Mouse (Mus musculus): ENCODE results near the gene Rrp1. TPM values are rescaled to one million over a fixed set of nuclear protein-coding genes. Genes with fewer than 3 reads are reported as not detected.

The Rrp1 gene
- polyA plus RNA-seq, 1 experiment from 2014 or later, result 328 TPM

DNA sequence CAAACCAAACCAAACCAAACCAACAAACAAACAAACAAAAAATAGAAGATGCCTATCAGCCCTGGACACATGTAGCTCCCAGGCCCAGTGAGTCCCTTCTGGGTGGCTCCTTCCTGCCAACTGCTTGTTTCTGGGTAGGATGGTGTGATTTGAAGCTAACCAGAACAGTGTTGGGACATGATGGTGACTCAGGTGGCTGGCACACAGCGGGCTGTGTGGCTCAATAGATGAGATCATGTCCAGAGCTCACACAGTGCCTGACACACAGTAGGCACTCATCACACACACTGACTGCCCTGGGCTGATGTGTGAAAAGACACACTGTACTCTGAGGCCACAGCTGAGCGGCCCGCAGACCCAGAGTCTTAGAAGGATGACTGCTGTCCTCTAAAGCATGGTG, 33.4 kb upstream of the Rrp1 start:
- H3K27ac ChIP-seq (ENCODE audit: low read length), result no peak overlapping the region
- H3K36me3 ChIP-seq (ENCODE audit: insufficient read depth, low read length), result peaks cover 43% of the 10 kb centered on the region
- ATAC-seq (ENCODE audit: low FRiP score, low TSS enrichment), result no peak
- H3K9ac ChIP-seq (replicated peaks; ENCODE audit: low read length), result no peak overlapping the region
- H3K4me2 ChIP-seq (replicated peaks; ENCODE audit: low read depth, low read length), result no peak overlapping the region
- H3K27me3 ChIP-seq (ENCODE audit: insufficient read depth, low read length), result no peaks in the 10 kb centered on the region
- no peaks in the 10 kb centered on the region for H3K4me1 ChIP-seq (ENCODE audit: insufficient read depth, low read length)
- WGBS, result 95% methylated on average over 3 of the region's 3 CpGs
- no peak overlapping the region for H3K4me3 ChIP-seq (ENCODE audit: low read length)
- H3K9me3 ChIP-seq (ENCODE audit: low read length), result no peaks in the 10 kb centered on the region

DNA sequence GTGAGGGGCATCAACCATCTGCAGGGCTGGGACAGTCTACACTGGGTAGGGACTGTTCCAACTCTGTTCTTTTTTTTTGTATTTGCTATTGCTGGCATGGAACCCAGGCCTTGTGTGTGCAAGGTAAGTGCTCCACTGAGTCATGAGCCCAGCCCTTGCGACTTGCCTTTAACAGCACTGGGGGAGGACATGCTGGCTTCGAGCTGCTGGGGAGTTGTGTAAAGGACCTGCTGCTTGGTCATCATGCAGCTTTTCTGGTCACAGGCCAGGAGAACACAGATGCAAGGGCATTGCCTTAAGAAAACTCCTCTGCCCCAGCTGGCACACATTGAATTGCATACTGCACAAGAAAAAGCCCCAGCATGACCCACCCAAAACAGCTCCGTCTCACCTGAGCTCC, 29.4 kb upstream of the Rrp1 start:
- Histone ChIP-seq H3K36me3 (ENCODE audit: insufficient read depth, low read length) (peaks cover 26% of the 10 kb centered on the region), H3K27ac (ENCODE audit: low read length) (no peak overlapping the region), H3K27me3 (ENCODE audit: insufficient read depth, low read length) (no peaks in the 10 kb centered on the region), H3K4me3 (ENCODE audit: low read length) (no peak overlapping the region), H3K9me3 (ENCODE audit: low read length) (no peaks in the 10 kb centered on the region), H3K9ac (replicated peaks; ENCODE audit: low read length) (no peak overlapping the region), H3K4me2 (replicated peaks; ENCODE audit: low read depth, low read length) (no peak overlapping the region), H3K4me1 (ENCODE audit: insufficient read depth, low read length) (no peaks in the 10 kb centered on the region)
- 95% methylated on average over 3 of the region's 3 CpGs for WGBS
- ATAC-seq (ENCODE audit: low FRiP score, low TSS enrichment), result no peak

DNA sequence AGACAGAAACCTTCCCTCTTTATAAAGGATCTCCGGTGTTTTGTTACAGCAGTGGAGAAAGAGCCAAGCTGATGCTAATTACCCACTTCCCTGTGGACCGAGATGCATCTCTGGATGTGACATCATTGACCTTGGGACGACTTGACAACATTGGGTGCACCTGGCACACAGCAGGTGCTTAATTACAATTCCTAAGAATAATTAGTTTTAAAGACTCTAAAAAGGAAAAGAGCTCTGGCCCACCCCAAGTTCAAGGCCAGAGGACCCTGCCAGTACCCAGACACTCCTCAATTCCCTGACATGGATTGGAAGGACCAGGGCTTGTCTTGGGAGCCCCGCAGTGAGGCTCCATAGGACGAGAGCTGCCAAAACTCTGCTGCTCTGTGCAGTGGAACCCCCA, 28.8 kb upstream of the Rrp1 start:
- WGBS, result 84% methylated on average over 5 of the region's 5 CpGs
- peaks cover 24% of the 10 kb centered on the region for H3K36me3 ChIP-seq (ENCODE audit: insufficient read depth, low read length)
- no peak for ATAC-seq (ENCODE audit: low FRiP score, low TSS enrichment)

DNA sequence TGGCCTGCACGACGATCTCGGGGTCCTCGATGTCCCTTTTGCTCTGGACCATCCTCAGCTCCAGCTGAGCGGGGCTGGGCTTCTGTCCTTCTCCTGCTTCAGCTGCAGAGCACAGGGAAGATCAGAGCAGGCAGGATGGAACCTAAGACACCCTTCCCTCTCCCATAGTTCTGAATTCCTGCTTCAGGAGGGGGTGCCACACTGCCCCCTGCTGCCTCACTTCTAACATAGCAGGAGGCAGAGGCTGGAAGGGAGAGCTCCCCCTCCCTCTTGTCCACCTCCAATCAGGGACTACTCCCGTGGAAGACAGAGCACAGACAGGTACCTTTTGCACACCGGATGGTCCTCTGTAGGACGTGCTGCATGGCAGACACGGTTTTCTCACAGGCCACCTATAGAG, 28.0 kb upstream of the Rrp1 start:
- 69% methylated on average over 9 of the region's 9 CpGs for WGBS

More for the DNA sequence above, 28.8 kb upstream of the Rrp1 start:
- Histone ChIP-seq H3K27ac (ENCODE audit: low read length) (no peak overlapping the region), H3K4me2 (replicated peaks; ENCODE audit: low read depth, low read length) (no peak overlapping the region), H3K9ac (replicated peaks; ENCODE audit: low read length) (no peak overlapping the region), H3K4me3 (ENCODE audit: low read length) (no peak overlapping the region), H3K9me3 (ENCODE audit: low read length) (no peaks in the 10 kb centered on the region), H3K4me1 (ENCODE audit: insufficient read depth, low read length) (no peaks in the 10 kb centered on the region), H3K27me3 (ENCODE audit: insufficient read depth, low read length) (no peaks in the 10 kb centered on the region)

DNA sequence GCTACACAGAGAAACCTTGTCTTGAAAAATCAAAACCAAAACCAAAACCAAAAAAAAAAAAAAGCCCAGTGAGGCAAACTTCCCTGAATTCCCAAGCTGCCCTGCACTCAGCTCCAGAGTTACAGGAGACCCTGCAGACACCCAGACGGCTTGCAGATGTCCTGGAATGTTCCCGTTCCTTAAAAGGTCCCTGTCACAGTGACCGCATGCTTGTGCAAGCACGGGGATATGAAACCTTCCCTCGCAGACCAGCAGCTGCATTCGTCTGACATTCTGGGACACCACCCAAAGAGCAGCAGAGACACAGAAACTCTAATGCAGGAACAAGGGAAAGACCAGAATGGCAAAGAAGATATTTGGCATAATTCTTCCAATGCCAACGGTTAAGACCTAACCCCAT, 27.1 kb upstream of the Rrp1 start:
- Histone ChIP-seq H3K4me3 (ENCODE audit: low read length) (no peak overlapping the region), H3K4me1 (ENCODE audit: insufficient read depth, low read length) (no peaks in the 10 kb centered on the region), H3K27ac (ENCODE audit: low read length) (no peak overlapping the region), H3K4me2 (replicated peaks; ENCODE audit: low read depth, low read length) (no peak overlapping the region), H3K9ac (replicated peaks; ENCODE audit: low read length) (no peak overlapping the region), H3K36me3 (ENCODE audit: insufficient read depth, low read length) (peaks cover 20% of the 10 kb centered on the region), H3K27me3 (ENCODE audit: insufficient read depth, low read length) (no peaks in the 10 kb centered on the region), H3K9me3 (ENCODE audit: low read length) (no peaks in the 10 kb centered on the region)
- WGBS, result 85% methylated on average over 7 of the region's 7 CpGs
- ATAC-seq (ENCODE audit: low FRiP score, low TSS enrichment), result no peak

More for the DNA sequence above, 28.0 kb upstream of the Rrp1 start:
- H3K27me3 ChIP-seq (ENCODE audit: insufficient read depth, low read length), result no peaks in the 10 kb centered on the region
- ATAC-seq (ENCODE audit: low FRiP score, low TSS enrichment), result peak; percentile 43
- H3K27ac ChIP-seq (ENCODE audit: low read length), result no peak overlapping the region
- H3K4me1 ChIP-seq (ENCODE audit: insufficient read depth, low read length), result no peaks in the 10 kb centered on the region
- H3K9me3 ChIP-seq (ENCODE audit: low read length), result no peaks in the 10 kb centered on the region
- H3K9ac ChIP-seq (replicated peaks; ENCODE audit: low read length), result no peak overlapping the region
- peaks cover 20% of the 10 kb centered on the region for H3K36me3 ChIP-seq (ENCODE audit: insufficient read depth, low read length)
- no peak overlapping the region for H3K4me3 ChIP-seq (ENCODE audit: low read length)
- no peak overlapping the region for H3K4me2 ChIP-seq (replicated peaks; ENCODE audit: low read depth, low read length)

DNA sequence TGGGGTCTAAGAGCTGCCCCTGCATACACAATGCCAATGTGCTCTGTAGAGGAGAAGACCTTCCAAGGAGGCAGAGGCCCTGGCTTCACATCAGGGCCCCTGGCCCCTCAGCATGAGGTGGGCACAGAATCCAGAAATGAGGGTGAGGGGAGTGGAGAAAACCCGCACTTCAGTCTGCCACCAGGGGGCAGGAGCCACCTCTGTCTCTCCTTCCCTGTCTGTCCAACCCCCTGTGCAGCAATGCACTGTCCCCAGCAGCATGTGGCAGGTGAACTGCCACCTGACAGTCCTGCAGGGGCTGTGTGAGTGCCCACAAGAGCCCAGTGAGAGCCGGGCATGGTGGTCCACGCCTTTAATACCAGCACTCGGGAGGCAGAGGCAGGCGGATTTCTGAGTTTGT, 26.7 kb upstream of the Rrp1 start:
- no peak for ATAC-seq (ENCODE audit: low FRiP score, low TSS enrichment)
- H3K4me3 ChIP-seq (ENCODE audit: low read length), result no peak overlapping the region
- H3K9ac ChIP-seq (replicated peaks; ENCODE audit: low read length), result no peak overlapping the region
- H3K4me2 ChIP-seq (replicated peaks; ENCODE audit: low read depth, low read length), result no peak overlapping the region
- H3K27me3 ChIP-seq (ENCODE audit: insufficient read depth, low read length), result no peaks in the 10 kb centered on the region
- no peaks in the 10 kb centered on the region for H3K9me3 ChIP-seq (ENCODE audit: low read length)
- WGBS, result 71% methylated on average over 5 of the region's 5 CpGs
- peaks cover 20% of the 10 kb centered on the region for H3K36me3 ChIP-seq (ENCODE audit: insufficient read depth, low read length)
- no peaks in the 10 kb centered on the region for H3K4me1 ChIP-seq (ENCODE audit: insufficient read depth, low read length)
- no peak overlapping the region for H3K27ac ChIP-seq (ENCODE audit: low read length)

DNA sequence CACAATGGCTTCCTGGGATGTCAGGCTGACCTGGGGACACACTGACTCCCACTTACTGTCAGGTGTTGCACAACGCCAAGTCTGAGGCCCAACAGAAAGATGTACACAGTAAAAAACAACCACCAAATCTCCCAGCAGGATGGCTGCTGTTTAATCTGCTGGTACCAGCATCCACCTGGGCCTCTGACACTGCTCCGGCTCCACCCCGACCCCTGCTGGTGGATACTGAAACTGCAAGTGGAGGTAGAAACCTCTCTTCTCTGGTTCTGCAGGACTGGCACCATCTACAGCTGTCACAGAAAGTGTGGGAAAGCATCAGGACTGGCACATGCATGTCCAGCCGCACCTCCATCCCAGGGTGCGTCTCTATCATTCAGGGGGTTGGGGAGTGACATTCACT, 25.3 kb upstream of the Rrp1 start:
- Histone ChIP-seq H3K27ac (ENCODE audit: low read length) (no peak overlapping the region), H3K9ac (replicated peaks; ENCODE audit: low read length) (no peak overlapping the region), H3K9me3 (ENCODE audit: low read length) (no peaks in the 10 kb centered on the region), H3K36me3 (ENCODE audit: insufficient read depth, low read length) (peaks cover 10% of the 10 kb centered on the region), H3K4me3 (ENCODE audit: low read length) (no peak overlapping the region), H3K4me2 (replicated peaks; ENCODE audit: low read depth, low read length) (no peak overlapping the region), H3K4me1 (ENCODE audit: insufficient read depth, low read length) (no peaks in the 10 kb centered on the region), H3K27me3 (ENCODE audit: insufficient read depth, low read length) (no peaks in the 10 kb centered on the region)
- 16% methylated on average over 5 of the region's 5 CpGs for WGBS
- ATAC-seq (ENCODE audit: low FRiP score, low TSS enrichment), result no peak; the same call in 1 of the 2 replicates

DNA sequence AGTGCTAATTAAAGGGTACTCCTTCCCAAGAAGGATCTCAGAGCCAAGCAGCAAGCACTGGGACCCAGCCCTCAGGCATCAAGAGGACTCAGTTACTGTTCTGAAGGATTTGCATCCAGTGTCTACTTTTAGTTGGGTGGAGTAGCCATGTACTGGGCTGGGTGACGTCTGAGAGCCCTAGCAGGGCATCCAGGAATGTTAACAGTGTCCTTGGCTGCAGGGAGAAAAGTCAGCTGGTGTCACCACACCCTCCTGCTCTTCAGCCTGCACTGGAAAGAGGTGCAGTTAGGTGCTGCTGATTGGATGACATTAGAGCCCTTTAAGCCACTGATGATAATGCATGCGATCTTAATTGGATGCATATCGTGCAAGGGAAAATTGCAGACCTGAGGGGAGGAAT, 20.0 kb upstream of the Rrp1 start:
- H3K9ac ChIP-seq (replicated peaks; ENCODE audit: low read length), result no peak overlapping the region
- H3K4me2 ChIP-seq (replicated peaks; ENCODE audit: low read depth, low read length), result no peak overlapping the region
- no peak for ATAC-seq (ENCODE audit: low FRiP score, low TSS enrichment)
- no peaks in the 10 kb centered on the region for H3K27me3 ChIP-seq (ENCODE audit: insufficient read depth, low read length)
- H3K9me3 ChIP-seq (ENCODE audit: low read length), result no peaks in the 10 kb centered on the region
- no peaks in the 10 kb centered on the region for H3K4me1 ChIP-seq (ENCODE audit: insufficient read depth, low read length)
- WGBS, result 58% methylated on average over 3 of the region's 3 CpGs
- peaks cover 11% of the 10 kb centered on the region for H3K36me3 ChIP-seq (ENCODE audit: insufficient read depth, low read length)
- H3K4me3 ChIP-seq (ENCODE audit: low read length), result no peak overlapping the region
- no peak overlapping the region for H3K27ac ChIP-seq (ENCODE audit: low read length)

DNA sequence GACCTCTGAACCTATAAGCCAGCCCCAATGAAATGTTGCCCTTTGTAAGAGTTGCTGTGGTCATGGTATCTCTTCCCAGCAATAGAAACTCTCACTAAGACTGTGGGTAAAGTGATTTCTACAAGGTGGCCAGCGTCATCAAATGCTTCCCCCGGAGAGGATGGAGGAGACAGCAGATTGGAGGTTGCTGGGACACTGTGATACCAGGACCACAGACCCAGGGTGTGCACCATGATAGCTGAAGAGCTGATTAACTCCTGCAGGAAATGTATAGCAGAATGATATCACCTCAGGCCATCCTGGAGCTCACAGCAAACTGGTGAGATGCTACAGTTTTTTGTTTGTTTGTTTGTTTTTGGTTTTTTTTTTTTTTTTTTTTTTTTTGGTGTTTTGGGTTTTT, 16.9 kb upstream of the Rrp1 start:
- Histone ChIP-seq H3K36me3 (ENCODE audit: insufficient read depth, low read length) (peaks cover 14% of the 10 kb centered on the region), H3K4me3 (ENCODE audit: low read length) (no peak overlapping the region), H3K4me1 (ENCODE audit: insufficient read depth, low read length) (0 out of 2 replicates have a peak, but pooled peaks cover 11% of the 10 kb centered on the region), H3K4me2 (replicated peaks; ENCODE audit: low read depth, low read length) (no peak overlapping the region), H3K27ac (ENCODE audit: low read length) (no peak overlapping the region), H3K9me3 (ENCODE audit: low read length) (no peaks in the 10 kb centered on the region), H3K27me3 (ENCODE audit: insufficient read depth, low read length) (no peaks in the 10 kb centered on the region), H3K9ac (replicated peaks; ENCODE audit: low read length) (no peak overlapping the region)
- no peak for ATAC-seq (ENCODE audit: low FRiP score, low TSS enrichment)
- WGBS, result 92% methylated on average over 2 of the region's 2 CpGs

DNA sequence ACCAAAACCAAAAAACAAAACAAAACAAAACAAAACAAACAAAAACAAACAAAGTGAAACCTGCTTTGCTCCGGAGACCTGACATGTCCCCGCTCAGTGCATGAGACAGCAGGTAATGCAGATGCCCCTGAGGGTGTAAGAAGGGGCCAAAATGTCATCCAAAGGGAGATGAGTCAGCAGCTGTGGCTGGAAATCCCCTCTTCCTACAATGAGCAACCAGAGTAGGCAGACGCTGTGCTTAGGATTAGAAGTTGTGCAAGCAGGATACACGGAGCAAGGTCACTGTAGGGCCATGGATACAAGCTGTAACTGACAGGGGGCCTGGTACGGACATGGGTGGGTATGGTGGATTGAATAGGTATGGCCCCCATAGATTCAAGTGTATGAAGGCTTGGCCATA, 16.3 kb upstream of the Rrp1 start:
- Histone ChIP-seq H3K36me3 (ENCODE audit: insufficient read depth, low read length) (peaks cover 14% of the 10 kb centered on the region), H3K9ac (replicated peaks; ENCODE audit: low read length) (no peak overlapping the region), H3K27me3 (ENCODE audit: insufficient read depth, low read length) (no peaks in the 10 kb centered on the region), H3K27ac (ENCODE audit: low read length) (no peak overlapping the region), H3K4me1 (ENCODE audit: insufficient read depth, low read length) (0 out of 2 replicates have a peak, but pooled peaks cover 11% of the 10 kb centered on the region), H3K4me2 (replicated peaks; ENCODE audit: low read depth, low read length) (no peak overlapping the region), H3K9me3 (ENCODE audit: low read length) (no peaks in the 10 kb centered on the region), H3K4me3 (ENCODE audit: low read length) (no peak overlapping the region)
- ATAC-seq (ENCODE audit: low FRiP score, low TSS enrichment), result no peak
- WGBS, result 86% methylated on average over 5 of the region's 5 CpGs

Measured in kidney, embryonic 16.5 days (tissue).